Mouse (Mus musculus): ENCODE results near the gene Zfp488. TPM values are rescaled to one million over a fixed set of nuclear protein-coding genes. Genes with fewer than 3 reads are reported as not detected.

Zfp488 gene
- polyA plus RNA-seq (2014; fragmentation: Nextera tagmentation; extraction: Ambion mirVana): 0.47 and 0.84 TPM in 2 replicates

GRCm38 (mm10) chr14:33978604-33979059, at the start of gene Zfp488:
Gene Zfp488, minus strand, starts transcription at chr14:33978764.
- WGBS: 3% methylated on average over 25 of the region's 25 CpGs

GRCm38 (mm10) chr14:34026710-34027109, 48.1 kb upstream of the Zfp488 start:
- H3K27ac ChIP-seq (ENCODE audit: low read depth, low read length): no peak overlapping the region
- no peaks in the 10 kb centered on the region for H3K4me1 ChIP-seq (ENCODE audit: control insufficient read depth, insufficient read depth, low read length)
- DNase-seq (ENCODE audit: low spot score) (no peak), ATAC-seq (ENCODE audit: insufficient read depth, low FRiP score, low TSS enrichment) (no peak)
- no peaks in the 10 kb centered on the region for H3K9me3 ChIP-seq (ENCODE audit: control insufficient read depth, low read length)
- H3K4me2 ChIP-seq (ENCODE audit: low read depth): no peak overlapping the region
- H3K4me3 ChIP-seq (ENCODE audit: low read depth, low read length): no peak overlapping the region
- 66% methylated on average over 2 of the region's 2 CpGs for WGBS
- H3K9ac ChIP-seq (ENCODE audit: low read length): no peak overlapping the region
- no peaks in the 10 kb centered on the region for H3K36me3 ChIP-seq (ENCODE audit: control insufficient read depth, insufficient read depth, low read length)
- H3K27me3 ChIP-seq (ENCODE audit: control insufficient read depth, insufficient read depth, low read length): no peaks in the 10 kb centered on the region

More at GRCm38 (mm10) chr14:33978604-33979059, at the start of gene Zfp488:
- H3K4me3 ChIP-seq (ENCODE audit: low read depth, low read length): peak within 1 kb of the TSS; percentile 31
- H3K9me3 ChIP-seq (ENCODE audit: control insufficient read depth, low read length): no peaks in the 10 kb centered on the region
- no peaks in the 10 kb centered on the region for H3K36me3 ChIP-seq (ENCODE audit: control insufficient read depth, insufficient read depth, low read length)
- H3K9ac ChIP-seq (ENCODE audit: low read length): peak within 1 kb of the TSS; percentile 31; the same call in 1 of the 2 replicates
- peak within 1 kb of the TSS; percentile 63 for H3K4me2 ChIP-seq (ENCODE audit: low read depth)
- H3K27me3 ChIP-seq (ENCODE audit: control insufficient read depth, insufficient read depth, low read length): 0 out of 2 replicates have a peak, but pooled peaks cover 2% of the 10 kb centered on the region
- ATAC-seq (ENCODE audit: insufficient read depth, low FRiP score, low TSS enrichment) (no peak), DNase-seq (ENCODE audit: low spot score) (peak; percentile 47)
- H3K27ac ChIP-seq (ENCODE audit: low read depth, low read length): no peak within 1 kb of the TSS
- no peaks in the 10 kb centered on the region for H3K4me1 ChIP-seq (ENCODE audit: control insufficient read depth, insufficient read depth, low read length)

- 91% methylated on average over 2 of the region's 2 CpGs for WGBS
- no peaks in the 10 kb centered on the region for H3K9me3 ChIP-seq (ENCODE audit: control insufficient read depth, low read length)
- H3K27ac ChIP-seq (ENCODE audit: low read depth, low read length): no peak overlapping the region
- H3K4me2 ChIP-seq (ENCODE audit: low read depth): no peak overlapping the region
- no peaks in the 10 kb centered on the region for H3K36me3 ChIP-seq (ENCODE audit: control insufficient read depth, insufficient read depth, low read length)
- DNase-seq (ENCODE audit: low spot score) (no peak), ATAC-seq (ENCODE audit: insufficient read depth, low FRiP score, low TSS enrichment) (no peak)
- no peak overlapping the region for H3K4me3 ChIP-seq (ENCODE audit: low read depth, low read length)
- H3K9ac ChIP-seq (ENCODE audit: low read length): no peak overlapping the region
- no peaks in the 10 kb centered on the region for H3K27me3 ChIP-seq (ENCODE audit: control insufficient read depth, insufficient read depth, low read length)
- H3K4me1 ChIP-seq (ENCODE audit: control insufficient read depth, insufficient read depth, low read length): no peaks in the 10 kb centered on the region
Measured at GRCm38 (mm10) chr14:34016938-34017337, 38.4 kb upstream of the Zfp488 start.

GRCm38 (mm10) chr14:34016381-34016780, 37.8 kb upstream of the Zfp488 start, which contains the start of gene Gm5460:
Gene Gm5460, plus strand, starts transcription at chr14:34016758.
- Histone ChIP-seq H3K27ac (ENCODE audit: low read depth, low read length) (no peak within 1 kb of the TSS), H3K4me3 (ENCODE audit: low read depth, low read length) (no peak within 1 kb of the TSS), H3K4me1 (ENCODE audit: control insufficient read depth, insufficient read depth, low read length) (no peaks in the 10 kb centered on the region), H3K27me3 (ENCODE audit: control insufficient read depth, insufficient read depth, low read length) (no peaks in the 10 kb centered on the region), H3K9me3 (ENCODE audit: control insufficient read depth, low read length) (no peaks in the 10 kb centered on the region), H3K4me2 (ENCODE audit: low read depth) (no peak within 1 kb of the TSS), H3K36me3 (ENCODE audit: control insufficient read depth, insufficient read depth, low read length) (no peaks in the 10 kb centered on the region), H3K9ac (ENCODE audit: low read length) (no peak within 1 kb of the TSS)
- ATAC-seq (ENCODE audit: insufficient read depth, low FRiP score, low TSS enrichment) (no peak), DNase-seq (ENCODE audit: low spot score) (no peak)
- 94% methylated on average over 4 of the region's 4 CpGs for WGBS

GRCm38 (mm10) chr14:34015063-34015462, 36.5 kb upstream of the Zfp488 start, which contains the start of gene Gm30083:
Gene Gm30083, minus strand, starts transcription at chr14:34015182.
- Histone ChIP-seq H3K27ac (ENCODE audit: low read depth, low read length) (no peak within 1 kb of the TSS), H3K36me3 (ENCODE audit: control insufficient read depth, insufficient read depth, low read length) (no peaks in the 10 kb centered on the region), H3K9ac (ENCODE audit: low read length) (no peak within 1 kb of the TSS), H3K4me3 (ENCODE audit: low read depth, low read length) (no peak within 1 kb of the TSS), H3K4me1 (ENCODE audit: control insufficient read depth, insufficient read depth, low read length) (no peaks in the 10 kb centered on the region), H3K4me2 (ENCODE audit: low read depth) (no peak within 1 kb of the TSS), H3K9me3 (ENCODE audit: control insufficient read depth, low read length) (no peaks in the 10 kb centered on the region), H3K27me3 (ENCODE audit: control insufficient read depth, insufficient read depth, low read length) (no peaks in the 10 kb centered on the region)
- ATAC-seq (ENCODE audit: insufficient read depth, low FRiP score, low TSS enrichment) (no peak), DNase-seq (ENCODE audit: low spot score) (no peak)
- 87% methylated on average over 3 of the region's 3 CpGs for WGBS

- DNase-seq (ENCODE audit: low spot score) (no peak), ATAC-seq (ENCODE audit: insufficient read depth, low FRiP score, low TSS enrichment) (no peak)
- Histone ChIP-seq H3K4me1 (ENCODE audit: control insufficient read depth, insufficient read depth, low read length) (no peaks in the 10 kb centered on the region), H3K9me3 (ENCODE audit: control insufficient read depth, low read length) (no peaks in the 10 kb centered on the region), H3K4me2 (ENCODE audit: low read depth) (no peak overlapping the region), H3K4me3 (ENCODE audit: low read depth, low read length) (no peak overlapping the region), H3K27ac (ENCODE audit: low read depth, low read length) (no peak overlapping the region), H3K36me3 (ENCODE audit: control insufficient read depth, insufficient read depth, low read length) (no peaks in the 10 kb centered on the region), H3K9ac (ENCODE audit: low read length) (no peak overlapping the region), H3K27me3 (ENCODE audit: control insufficient read depth, insufficient read depth, low read length) (no peaks in the 10 kb centered on the region)
- 88% methylated on average over 5 of the region's 5 CpGs for WGBS
Measured at GRCm38 (mm10) chr14:34002358-34002757, 23.8 kb upstream of the Zfp488 start.

GRCm38 (mm10) chr14:34001445-34001844, 22.9 kb upstream of the Zfp488 start:
- H3K4me1 ChIP-seq (ENCODE audit: control insufficient read depth, insufficient read depth, low read length): no peaks in the 10 kb centered on the region
- H3K27me3 ChIP-seq (ENCODE audit: control insufficient read depth, insufficient read depth, low read length): no peaks in the 10 kb centered on the region
- ATAC-seq (ENCODE audit: insufficient read depth, low FRiP score, low TSS enrichment) (no peak), DNase-seq (ENCODE audit: low spot score) (no peak)
- no peak overlapping the region for H3K27ac ChIP-seq (ENCODE audit: low read depth, low read length)
- H3K9ac ChIP-seq (ENCODE audit: low read length): no peak overlapping the region
- no peak overlapping the region for H3K4me3 ChIP-seq (ENCODE audit: low read depth, low read length)
- H3K4me2 ChIP-seq (ENCODE audit: low read depth): no peak overlapping the region
- no peaks in the 10 kb centered on the region for H3K36me3 ChIP-seq (ENCODE audit: control insufficient read depth, insufficient read depth, low read length)
- H3K9me3 ChIP-seq (ENCODE audit: control insufficient read depth, low read length): no peaks in the 10 kb centered on the region

GRCm38 (mm10) chr14:34000076-34000475, 21.5 kb upstream of the Zfp488 start:
- Histone ChIP-seq H3K4me3 (ENCODE audit: low read depth, low read length) (no peak overlapping the region), H3K4me1 (ENCODE audit: control insufficient read depth, insufficient read depth, low read length) (no peaks in the 10 kb centered on the region), H3K9me3 (ENCODE audit: control insufficient read depth, low read length) (no peaks in the 10 kb centered on the region), H3K27me3 (ENCODE audit: control insufficient read depth, insufficient read depth, low read length) (no peaks in the 10 kb centered on the region), H3K27ac (ENCODE audit: low read depth, low read length) (no peak overlapping the region), H3K4me2 (ENCODE audit: low read depth) (no peak overlapping the region), H3K36me3 (ENCODE audit: control insufficient read depth, insufficient read depth, low read length) (no peaks in the 10 kb centered on the region), H3K9ac (ENCODE audit: low read length) (no peak overlapping the region)
- no peak for DNase-seq (ENCODE audit: low spot score)
- no peak for ATAC-seq (ENCODE audit: insufficient read depth, low FRiP score, low TSS enrichment)

GRCm38 (mm10) chr14:33997427-33997826, 18.9 kb upstream of the Zfp488 start:
- Histone ChIP-seq H3K9me3 (ENCODE audit: control insufficient read depth, low read length) (no peaks in the 10 kb centered on the region), H3K4me1 (ENCODE audit: control insufficient read depth, insufficient read depth, low read length) (no peaks in the 10 kb centered on the region), H3K9ac (ENCODE audit: low read length) (no peak overlapping the region), H3K4me2 (ENCODE audit: low read depth) (no peak overlapping the region), H3K36me3 (ENCODE audit: control insufficient read depth, insufficient read depth, low read length) (no peaks in the 10 kb centered on the region), H3K4me3 (ENCODE audit: low read depth, low read length) (no peak overlapping the region), H3K27me3 (ENCODE audit: control insufficient read depth, insufficient read depth, low read length) (no peaks in the 10 kb centered on the region), H3K27ac (ENCODE audit: low read depth, low read length) (no peak overlapping the region)
- ATAC-seq (ENCODE audit: insufficient read depth, low FRiP score, low TSS enrichment) (no peak), DNase-seq (ENCODE audit: low spot score) (no peak)
- WGBS: 78% methylated on average over 6 of the region's 6 CpGs

Measured in neural tube, embryonic 11.5 days (tissue).